Mouse (Mus musculus) intestine, embryonic 14.5 days (tissue): ENCODE measurements at regions not wholly inside any gene's neighbourhood (a gene's known extent, or its start where the extent isn't known, plus 50 kb on each side); places are given as distances from the start of the nearest gene placed in this dataset.
A peak's percentile ranks its signal among the peaks of the same experiment; 100 is the strongest.

Experiments used
- ATAC-seq: fragments of 200-750 bp; cut with Nextera tagmentation; replicated peaks from 2 replicates; pipeline ENCODE4 v1.8.0; 2017; ENCODE audit warnings: low read depth, moderate number of reproducible peaks, moderate TSS enrichment, moderate library complexity; ENCODE audit not compliant: low FRiP score, low TSS enrichment
- DNase-seq: peaks from one replicate; pipeline ENCODE4 v3.0.0-alpha.2; 2018; ENCODE audit warnings: low spot score
- H3K27ac ChIP-seq: fragments of 300-500 bp; sonication (generic); 2 replicates; pipeline ENCODE4 v1.5.1; 2014; ENCODE audit warnings: low read depth, mild to moderate bottlenecking, control low read depth
- H3K27me3 ChIP-seq: fragments of 300-500 bp; sonication (generic); replicated peaks from 2 replicates; pipeline ENCODE4 v1.6.1; 2014; ENCODE audit warnings: low read length, control low read depth; ENCODE audit not compliant: control insufficient read depth, insufficient read depth
- H3K36me3 ChIP-seq: fragments of 300-500 bp; sonication (generic); 2 replicates; pipeline ENCODE4 v1.6.1; 2014; ENCODE audit warnings: low read length, control low read depth; ENCODE audit not compliant: control insufficient read depth, insufficient read depth
- H3K4me1 ChIP-seq: fragments of 300-500 bp; sonication (generic); replicated peaks from 2 replicates; pipeline ENCODE4 v1.6.1; 2014; ENCODE audit warnings: low read length, control low read depth, mixed read lengths; ENCODE audit not compliant: control insufficient read depth, insufficient read depth
- H3K4me2 ChIP-seq: fragments of 300-500 bp; sonication (generic); 2 replicates; pipeline ENCODE4 v1.6.1; 2014; ENCODE audit warnings: low read length
- H3K4me3 ChIP-seq: fragments of 300-500 bp; sonication (generic); 2 replicates; pipeline ENCODE4 v1.5.1; 2014; ENCODE audit warnings: low read depth, low read length, control low read depth, mixed read lengths
- H3K9ac ChIP-seq: fragments of 300-500 bp; sonication (generic); 2 replicates; pipeline ENCODE4 v1.6.1; 2014; ENCODE audit warnings: mild to moderate bottlenecking, low read length
- H3K9me3 ChIP-seq: fragments of 300-500 bp; sonication (generic); 2 replicates; pipeline ENCODE4 v1.6.1; 2016; ENCODE audit warnings: low read length, control low read depth; ENCODE audit not compliant: control insufficient read depth
- WGBS: fragments of 180-500 bp; shearing (Covaris S2); extraction: QIAGEN DNeasy Blood & Tissue Kit; methylation state at CpG from one replicate; pipeline ENCODE4 v1.1.7; 2014; 5-methylcytosine and 5-hydroxymethylcytosine counted together

GRCm38 (mm10) chr7:70533552-70533951 is 167.0 kb upstream of the Nr2f2 start:
- Histone ChIP-seq H3K4me2 (no peak overlapping the region), H3K4me1 (no peaks in the 10 kb centered on the region), H3K27ac (no peak overlapping the region), H3K9me3 (peaks cover 8% of the 10 kb centered on the region; the same call in 1 of the 2 replicates), H3K27me3 (no peaks in the 10 kb centered on the region), H3K9ac (no peak overlapping the region), H3K4me3 (no peak overlapping the region), H3K36me3 (no peaks in the 10 kb centered on the region)
- DNase-seq (no peak), ATAC-seq (no peak)
- 80% methylated on average over 1 of the region's 1 CpGs for WGBS

- 68% methylated on average over 4 of the region's 4 CpGs for WGBS
- Histone ChIP-seq H3K4me3 (no peak overlapping the region), H3K4me2 (no peak overlapping the region), H3K36me3 (no peaks in the 10 kb centered on the region), H3K27me3 (no peaks in the 10 kb centered on the region), H3K9ac (no peak overlapping the region), H3K4me1 (no peaks in the 10 kb centered on the region), H3K27ac (no peak overlapping the region), H3K9me3 (peaks cover 11% of the 10 kb centered on the region; the same call in 1 of the 2 replicates)
- ATAC-seq (no peak), DNase-seq (no peak)
Measured at GRCm38 (mm10) chr7:70527921-70528320, 161.4 kb upstream of the Nr2f2 start.

DNA sequence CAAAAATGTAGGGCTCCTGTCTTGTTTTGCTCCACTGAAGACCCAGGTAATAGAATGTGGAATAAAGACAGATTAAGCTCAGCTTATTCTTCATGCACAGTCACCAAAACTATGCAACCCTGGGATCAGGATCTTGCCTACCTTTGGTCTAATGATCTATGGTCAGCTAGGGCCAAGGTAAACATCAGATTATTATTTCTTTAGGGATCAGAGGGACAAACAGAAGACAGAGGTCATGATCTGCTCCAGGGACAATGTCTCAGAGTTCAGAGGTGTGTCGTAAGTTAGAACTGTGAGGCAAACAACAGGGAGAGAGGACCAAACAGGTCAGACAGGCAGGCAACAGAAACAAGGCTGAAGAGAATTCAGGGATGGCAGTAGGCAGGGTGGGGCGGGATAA is 158.8 kb upstream of the Nr2f2 start:
- no peaks in the 10 kb centered on the region for H3K27me3 ChIP-seq
- 89% methylated on average over 2 of the region's 2 CpGs for WGBS
- no peak overlapping the region for H3K27ac ChIP-seq
- DNase-seq (no peak), ATAC-seq (no peak)
- peaks cover 6% of the 10 kb centered on the region; the same call in 1 of the 2 replicates for H3K9me3 ChIP-seq
- no peaks in the 10 kb centered on the region for H3K4me1 ChIP-seq
- H3K4me2 ChIP-seq, result no peak overlapping the region
- H3K9ac ChIP-seq, result no peak overlapping the region
- no peak overlapping the region for H3K4me3 ChIP-seq
- H3K36me3 ChIP-seq, result no peaks in the 10 kb centered on the region

- H3K4me1 ChIP-seq, result no peaks in the 10 kb centered on the region
- H3K4me3 ChIP-seq, result no peak overlapping the region
- 95% methylated on average over 9 of the region's 9 CpGs for WGBS
- ATAC-seq (no peak), DNase-seq (no peak)
- H3K9ac ChIP-seq, result no peak overlapping the region
- H3K27ac ChIP-seq, result no peak overlapping the region
- no peaks in the 10 kb centered on the region for H3K27me3 ChIP-seq
- no peak overlapping the region for H3K4me2 ChIP-seq
- H3K9me3 ChIP-seq, result peaks cover 6% of the 10 kb centered on the region; the same call in 1 of the 2 replicates
- no peaks in the 10 kb centered on the region for H3K36me3 ChIP-seq
Measured at GRCm38 (mm10) chr7:70524744-70525143, 158.2 kb upstream of the Nr2f2 start.

DNA sequence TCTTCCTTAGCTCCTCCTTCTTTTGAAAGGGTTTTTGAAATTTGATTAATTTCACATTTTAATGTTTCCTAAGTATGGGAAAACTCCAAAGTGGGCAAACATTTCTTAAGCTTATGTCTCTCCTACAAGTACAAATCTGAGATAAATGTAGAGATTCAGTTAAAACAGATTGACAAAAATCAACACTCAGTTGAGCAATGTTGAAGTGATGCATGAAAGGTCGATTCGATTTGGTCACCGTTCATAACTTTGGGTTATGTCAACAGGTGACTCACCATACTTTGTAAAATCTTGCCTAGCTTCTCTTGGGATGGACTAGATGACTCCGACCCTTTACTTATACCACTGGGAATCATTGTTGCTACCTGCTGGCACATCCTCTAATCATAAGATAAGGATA is 157.7 kb upstream of the Nr2f2 start:
- H3K27ac ChIP-seq, result no peak overlapping the region
- no peak overlapping the region for H3K9ac ChIP-seq
- 94% methylated on average over 4 of the region's 4 CpGs for WGBS
- no peak overlapping the region for H3K4me3 ChIP-seq
- H3K27me3 ChIP-seq, result no peaks in the 10 kb centered on the region
- H3K36me3 ChIP-seq, result no peaks in the 10 kb centered on the region
- DNase-seq, result no peak
- H3K4me2 ChIP-seq, result no peak overlapping the region
- no peaks in the 10 kb centered on the region for H3K4me1 ChIP-seq
- peaks cover 6% of the 10 kb centered on the region; the same call in 1 of the 2 replicates for H3K9me3 ChIP-seq
- no peak for ATAC-seq

- no peak overlapping the region for H3K4me3 ChIP-seq
- WGBS, result 42% methylated on average over 3 of the region's 3 CpGs
- no peak for DNase-seq
- no peaks in the 10 kb centered on the region for H3K27me3 ChIP-seq
- ATAC-seq, result no peak
- H3K27ac ChIP-seq, result no peak overlapping the region
- no peak overlapping the region for H3K9ac ChIP-seq
- H3K36me3 ChIP-seq, result no peaks in the 10 kb centered on the region
- peaks cover 9% of the 10 kb centered on the region for H3K4me1 ChIP-seq
- no peaks in the 10 kb centered on the region for H3K9me3 ChIP-seq
- no peak overlapping the region for H3K4me2 ChIP-seq
Measured at GRCm38 (mm10) chr7:70516741-70517140, 150.2 kb upstream of the Nr2f2 start.

GRCm38 (mm10) chr7:70515341-70515851 is 148.9 kb upstream of the Nr2f2 start:
- peak overlapping the region; percentile 30; the same call in 1 of the 2 replicates for H3K4me2 ChIP-seq
- 0 out of 2 replicates have a peak overlapping the region, but pooled peaks have one; percentile 33 for H3K27ac ChIP-seq
- peak; percentile 61 for DNase-seq

GRCm38 (mm10) chr7:70514666-70515065 is 148.1 kb upstream of the Nr2f2 start:
- no peak overlapping the region for H3K4me3 ChIP-seq
- peak; percentile 62; the same call in 1 of the 2 replicates for ATAC-seq

More at GRCm38 (mm10) chr7:70515341-70515851, 148.9 kb upstream of the Nr2f2 start:
- Histone ChIP-seq H3K4me3 (no peak overlapping the region), H3K9ac (no peak overlapping the region), H3K9me3 (no peaks in the 10 kb centered on the region), H3K4me1 (peaks cover 9% of the 10 kb centered on the region), H3K27me3 (no peaks in the 10 kb centered on the region), H3K36me3 (no peaks in the 10 kb centered on the region)
- 10% methylated on average over 8 of the region's 8 CpGs for WGBS
- peak; percentile 78; the same call in 1 of the 2 replicates for ATAC-seq

DNA sequence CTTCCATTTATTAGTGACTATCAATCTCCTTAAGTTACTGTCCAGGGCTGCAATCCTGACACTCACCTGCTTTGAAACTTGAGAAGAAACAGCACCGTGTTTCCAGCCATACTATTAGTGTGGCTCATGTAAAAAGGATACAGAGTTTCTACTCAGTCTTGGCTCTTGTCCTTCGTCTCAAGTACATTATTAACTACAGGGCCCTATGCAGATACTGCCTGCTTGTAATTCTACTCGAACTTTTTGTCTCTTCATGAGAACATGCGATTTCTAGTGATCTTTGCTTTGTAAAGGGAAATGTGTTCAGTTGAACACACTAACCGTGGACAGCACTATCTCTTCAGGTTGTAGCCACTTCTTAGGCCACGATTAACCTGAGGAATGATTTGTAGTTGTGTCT is 145.8 kb upstream of the Nr2f2 start:
- H3K4me2 ChIP-seq, result no peak overlapping the region
- H3K4me3 ChIP-seq, result no peak overlapping the region
- peaks cover 15% of the 10 kb centered on the region for H3K4me1 ChIP-seq
- ATAC-seq (no peak), DNase-seq (no peak)
- H3K9ac ChIP-seq, result no peak overlapping the region
- H3K27ac ChIP-seq, result no peak overlapping the region
- no peaks in the 10 kb centered on the region for H3K9me3 ChIP-seq
- no peaks in the 10 kb centered on the region for H3K36me3 ChIP-seq
- no peaks in the 10 kb centered on the region for H3K27me3 ChIP-seq
- WGBS, result 57% methylated on average over 6 of the region's 6 CpGs

More at GRCm38 (mm10) chr7:70514666-70515065, 148.1 kb upstream of the Nr2f2 start:
- peaks cover 9% of the 10 kb centered on the region for H3K4me1 ChIP-seq
- no peaks in the 10 kb centered on the region for H3K27me3 ChIP-seq
- H3K36me3 ChIP-seq, result no peaks in the 10 kb centered on the region
- peak overlapping the region; percentile 30; the same call in 1 of the 2 replicates for H3K4me2 ChIP-seq
- H3K9me3 ChIP-seq, result no peaks in the 10 kb centered on the region
- H3K9ac ChIP-seq, result no peak overlapping the region
- WGBS, result 5% methylated on average over 6 of the region's 6 CpGs
- H3K27ac ChIP-seq, result peak overlapping the region; percentile 33; the same call in 1 of the 2 replicates
- DNase-seq, result peak; percentile 64
